Mouse (Mus musculus) left cerebral cortex, postnatal 36 days (tissue): ENCODE results near the gene Fignl2. TPM values are rescaled to one million over a fixed set of nuclear protein-coding genes. Genes with fewer than 3 reads are reported as not detected.

Source experiments
- DNase-seq, 2 experiments: peaks; one replicate each; pipeline ENCODE4 v3.0.0; 2021 to 2022; ENCODE audit warnings: low spot score in 2 of 2, mixed read lengths in 1 of 2
- intact Hi-C: fragments of 180-260 bp; cut with DNase I; formaldehyde crosslinking; loops from one replicate; pipeline ENCODE4 v1.15.1; 2025
- total RNA-seq, 2 experiments: library from RNA; stranded (reverse); gene quantifications; 2 replicates each; pipeline ENCODE4 v1.2.3; 2021

The Fignl2 gene
- total RNA-seq, 2 experiments from 2014 or later = 1.5 TPM

DNA sequence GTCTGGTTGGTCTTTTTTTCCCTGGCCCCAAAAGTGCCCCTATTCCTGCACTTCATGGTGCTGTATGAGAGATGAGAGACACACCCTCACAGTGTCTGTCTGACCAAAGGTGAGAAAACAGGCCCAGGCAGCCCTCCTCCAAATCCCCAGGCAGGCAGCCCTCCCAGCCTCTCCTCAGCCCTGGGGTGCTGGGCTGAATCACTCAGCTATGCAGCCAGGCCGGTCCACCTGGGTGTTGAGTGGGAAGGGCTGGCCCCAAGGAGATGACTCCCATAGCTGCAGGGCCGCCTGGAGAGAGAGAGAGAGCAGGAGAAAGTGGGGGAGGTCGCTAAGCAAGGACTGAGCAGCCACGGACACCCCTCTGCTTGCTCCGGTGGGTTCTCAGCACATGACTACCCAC is 7.6 kb downstream of the Fignl2 start:
- intact Hi-C loops = no loop called here
- no peak for DNase-seq

- DNase-seq = no peak
- intact Hi-C loops = no loop called here
Measured at GRCm38 (mm10) chr15:101069641-101070190, 8.7 kb downstream of the Fignl2 start.

- intact Hi-C loops = no loop called here
- DNase-seq = no peak
Measured at GRCm38 (mm10) chr15:101068671-101069070, 9.7 kb downstream of the Fignl2 start.

DNA sequence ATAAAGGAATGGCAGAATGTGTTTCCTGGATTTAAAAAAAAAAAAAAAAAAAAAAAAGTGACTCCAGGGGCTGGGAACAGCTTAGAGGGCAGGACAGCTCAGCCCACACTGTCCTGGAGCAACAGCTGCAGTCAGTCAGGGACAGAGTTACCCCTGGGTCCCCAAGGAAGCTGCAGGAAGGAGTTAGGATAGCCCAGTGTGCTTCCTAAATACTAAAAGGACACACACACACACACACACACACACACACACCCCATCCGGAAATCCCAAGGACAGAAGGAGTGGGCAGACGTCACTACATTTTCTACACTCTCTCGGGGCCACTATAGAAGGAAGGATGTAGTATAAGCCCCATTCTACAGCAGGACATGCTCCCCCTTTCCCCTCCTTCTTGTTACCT is 10.3 kb downstream of the Fignl2 start:
- intact Hi-C loops = no loop called here

DNA sequence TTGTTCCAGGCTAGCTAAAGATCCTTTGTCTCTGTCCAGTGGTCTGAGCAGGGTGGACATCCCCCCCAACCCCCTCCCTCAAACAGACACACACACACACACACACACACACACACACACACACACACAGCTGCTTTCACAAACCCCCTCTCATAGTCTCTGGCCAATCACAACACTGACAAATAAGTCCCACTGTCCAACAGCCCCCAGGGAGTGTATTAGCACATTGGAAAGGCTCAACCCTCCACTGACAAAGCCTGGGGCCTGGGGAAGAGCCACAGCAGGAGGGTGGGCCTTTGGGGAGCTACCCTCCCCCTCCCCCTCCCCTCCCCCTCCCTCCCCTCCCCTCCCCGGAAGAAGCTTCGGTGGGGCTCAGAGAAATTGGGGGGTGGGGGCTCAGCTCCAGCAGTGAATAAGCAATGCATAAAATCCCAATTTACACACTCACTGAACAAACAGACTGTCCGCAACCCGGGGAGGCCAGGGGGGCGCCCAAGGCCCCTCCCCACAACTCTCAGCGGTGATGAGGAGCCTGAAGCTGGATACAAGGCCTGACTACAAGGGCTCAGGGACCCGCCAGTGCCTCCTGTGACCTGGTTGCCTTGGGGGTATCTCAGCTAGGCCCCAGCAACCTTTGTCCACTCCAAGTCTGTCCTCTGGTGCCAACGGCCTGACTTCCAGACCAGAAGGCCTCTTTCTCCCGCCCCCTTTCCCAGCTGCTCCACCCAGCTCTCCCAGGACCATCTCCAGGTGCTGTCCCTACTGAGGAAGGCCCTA is 11.3 kb downstream of the Fignl2 start:
- DNase-seq = no peak
- intact Hi-C loops = no loop called here

More for the DNA sequence above, 10.3 kb downstream of the Fignl2 start:
- no peak for DNase-seq

GRCm38 (mm10) chr15:101066364-101066847 is 12.0 kb downstream of the Fignl2 start:
- no peak for DNase-seq
- intact Hi-C loops = no loop called here

DNA sequence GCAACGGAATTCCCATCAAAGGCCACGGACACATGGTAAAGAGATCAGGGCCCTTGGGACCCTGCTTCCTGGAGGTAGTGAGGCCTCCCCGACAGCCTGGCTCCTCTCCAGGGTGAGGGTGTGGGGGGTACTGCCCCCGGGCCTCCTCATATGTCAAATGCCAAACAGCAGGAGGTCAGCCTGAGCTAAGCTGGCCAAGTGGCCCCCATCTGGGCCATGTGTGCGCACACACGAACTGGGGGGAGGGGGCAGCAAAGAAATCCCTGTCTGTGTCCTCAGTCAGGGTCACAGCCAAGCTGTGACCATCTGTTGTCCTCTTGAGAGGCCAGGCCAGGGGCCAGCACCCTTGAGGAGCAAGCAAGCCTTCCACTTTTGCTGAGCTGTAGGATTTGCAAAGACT is 13.3 kb downstream of the Fignl2 start:
- intact Hi-C loops = no loop called here

GRCm38 (mm10) chr15:101060280-101060852 is 18.0 kb downstream of the Fignl2 start:
- DNase-seq = no peak
- intact Hi-C loops = no loop called here

More for the DNA sequence above, 13.3 kb downstream of the Fignl2 start:
- DNase-seq = no peak

GRCm38 (mm10) chr15:101059570-101060279 is 18.6 kb downstream of the Fignl2 start:
- intact Hi-C loops = loop anchor here (5.0 kb wide), 1 partner anchor 302 kb away; no protein-coding TSS in a partner anchor
- DNase-seq = no peak

DNA sequence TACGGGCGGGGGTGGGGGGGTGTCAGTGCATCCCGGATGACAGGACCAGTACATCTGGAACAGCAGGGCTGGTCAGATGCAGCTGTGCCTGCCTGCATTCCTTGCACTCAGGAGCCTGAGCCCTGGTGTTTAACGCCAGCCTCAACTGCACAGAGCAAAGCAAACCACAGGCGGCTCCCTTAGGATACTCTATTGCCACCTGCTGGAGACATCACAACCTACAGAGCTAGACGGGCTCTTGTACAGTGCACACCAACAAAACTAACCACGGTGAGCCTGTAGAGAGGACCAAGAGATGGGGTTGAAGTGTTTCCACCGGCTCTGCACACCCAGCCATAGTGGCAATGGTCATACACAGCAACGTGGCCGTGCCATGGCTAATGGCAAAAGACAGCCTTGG is 22.1 kb downstream of the Fignl2 start:
- peak; percentile 38 to 47 for DNase-seq
- intact Hi-C loops = loop anchor here (5.0 kb wide), 1 partner anchor 299 kb away; no protein-coding TSS in a partner anchor

GRCm38 (mm10) chr15:101054541-101054940 is 23.8 kb downstream of the Fignl2 start:
- intact Hi-C loops = no loop called here
- no peak for DNase-seq

- intact Hi-C loops = no loop called here
- peak in 1 of 2 experiments; percentile 27 for DNase-seq
Measured at GRCm38 (mm10) chr15:101053832-101054459, 24.4 kb downstream of the Fignl2 start.

GRCm38 (mm10) chr15:101052560-101053501 is 25.5 kb downstream of the Fignl2 start:
- intact Hi-C loops = no loop called here
- DNase-seq = no peak

- DNase-seq = no peak
- intact Hi-C loops = no loop called here
Measured at GRCm38 (mm10) chr15:101051869-101052268, 26.5 kb downstream of the Fignl2 start.

DNA sequence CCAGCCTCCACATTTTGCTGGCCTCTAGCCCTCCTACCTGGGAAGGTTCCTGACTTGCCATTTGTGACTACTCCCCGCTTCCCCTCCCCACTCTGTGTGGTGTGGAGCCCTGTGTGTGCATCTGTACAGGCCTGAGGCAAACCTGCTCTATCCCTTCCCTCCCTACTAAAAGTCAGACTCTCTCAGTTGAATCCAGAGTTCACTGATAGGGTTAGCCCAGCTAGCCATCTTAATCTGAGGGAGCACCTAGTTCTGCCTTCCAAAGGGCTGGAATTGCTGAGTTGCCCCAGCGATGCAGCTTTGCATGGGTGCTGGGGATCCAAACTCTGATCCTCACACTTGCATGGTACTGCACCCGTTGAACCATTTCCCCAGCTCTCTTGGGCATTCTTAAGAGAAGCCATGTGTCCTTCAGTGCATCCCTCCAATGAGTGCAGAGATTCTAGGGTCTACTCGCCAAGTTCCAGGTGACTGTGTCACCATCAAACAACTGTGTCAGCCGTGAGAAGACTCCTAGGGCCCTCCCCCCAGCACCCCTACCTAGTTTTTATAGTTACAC is 29.9 kb downstream of the Fignl2 start:
- intact Hi-C loops = no loop called here
- no peak for DNase-seq

- intact Hi-C loops = no loop called here
- DNase-seq = no peak
Measured at GRCm38 (mm10) chr15:101047194-101047555, 31.2 kb downstream of the Fignl2 start, which contains the start of gene Gm47841. TSS of gene Gm47841 (minus strand) at chr15:101047397.

DNA sequence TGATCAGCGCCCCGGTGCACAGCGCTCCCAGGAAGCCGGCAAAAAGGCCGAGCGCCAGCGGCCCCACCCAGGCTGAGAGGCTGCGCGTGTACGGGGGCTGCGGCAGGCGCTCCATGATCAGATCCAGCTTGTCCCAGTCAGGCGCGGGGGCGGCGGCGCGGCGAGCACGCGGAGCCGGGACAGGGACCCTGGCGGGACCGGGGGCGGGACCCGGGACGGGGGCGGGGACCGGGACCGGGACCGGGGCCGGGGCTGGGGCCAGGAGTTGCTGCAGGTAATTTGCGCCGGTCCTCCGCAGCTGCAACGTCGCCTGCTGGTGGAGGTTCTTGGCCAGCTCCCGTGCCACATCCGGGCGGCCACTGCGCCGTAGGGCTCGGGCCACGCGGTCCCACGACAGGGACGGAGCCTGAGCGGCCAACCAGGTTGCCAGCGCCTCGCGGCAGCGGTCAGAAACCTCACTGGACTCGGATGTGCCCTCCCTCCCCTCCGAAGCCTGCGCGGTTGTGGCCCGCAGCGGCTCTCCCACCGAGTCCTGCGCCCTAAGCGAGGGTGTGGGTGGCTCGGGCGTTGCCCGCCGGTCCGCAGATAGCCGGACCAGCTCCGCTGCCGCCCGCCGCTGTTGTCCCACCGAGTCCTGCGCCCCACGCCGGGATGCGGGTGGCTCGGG is 31.7 kb downstream of the Fignl2 start:
- peak; percentile 50 to 68 for DNase-seq
- intact Hi-C loops = no loop called here

DNA sequence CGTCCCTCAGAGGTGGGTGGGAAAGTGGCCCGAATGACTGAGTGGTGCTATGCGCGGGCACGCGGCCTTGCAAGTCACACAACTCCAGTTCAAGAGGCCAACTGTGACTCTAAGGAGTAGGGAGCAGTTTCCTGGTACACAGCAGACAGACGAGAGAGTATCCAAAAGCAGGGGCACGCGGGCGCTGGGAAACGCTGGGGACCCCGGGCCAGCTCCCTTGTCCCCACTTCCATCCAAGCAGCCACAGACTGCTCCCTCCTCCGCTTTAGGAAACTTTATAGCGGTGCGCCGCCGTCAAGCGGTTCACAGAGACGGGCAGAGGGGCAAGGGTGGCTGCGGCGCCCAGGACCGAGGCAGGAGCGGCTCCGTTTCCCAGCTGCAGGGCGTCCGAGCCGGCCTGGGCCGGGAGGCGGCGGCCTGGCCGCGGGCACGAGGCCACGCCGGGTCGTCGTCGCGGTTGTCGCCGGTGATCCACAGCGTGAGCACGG is 32.3 kb downstream of the Fignl2 start:
- intact Hi-C loops = no loop called here
- DNase-seq = peak in 1 of 2 experiments; percentile 27
